Mouse (Mus musculus) liver, embryonic 11.5 days (tissue): ENCODE results near the gene Ypel4. TPM values are rescaled to one million over a fixed set of nuclear protein-coding genes. Genes with fewer than 3 reads are reported as not detected.
A peak's percentile ranks its signal among the peaks of the same experiment; 100 is the strongest.

Experiments used
- ATAC-seq: fragments of 200-750 bp; cut with Nextera tagmentation; replicated peaks from 2 replicates; pipeline ENCODE4 v1.8.0; 2017; ENCODE audit warnings: moderate number of reproducible peaks, mild to moderate bottlenecking, moderate TSS enrichment, moderate library complexity; ENCODE audit not compliant: low FRiP score
- DNase-seq: peaks from one replicate; pipeline ENCODE4 v3.0.0-alpha.2; 2017; ENCODE audit warnings: low spot score
- H3K27ac ChIP-seq: fragments of 300-500 bp; sonication (generic); 2 replicates; pipeline ENCODE4 v1.5.1; 2014; ENCODE audit warnings: mild to moderate bottlenecking, low read depth, low read length, control low read depth
- H3K27me3 ChIP-seq: fragments of 300-500 bp; sonication (generic); replicated peaks from 2 replicates; pipeline ENCODE4 v1.6.1; 2014; ENCODE audit warnings: low read length, mixed read lengths; ENCODE audit not compliant: control insufficient read depth, insufficient read depth
- H3K36me3 ChIP-seq: fragments of 300-500 bp; sonication (generic); 2 replicates; pipeline ENCODE4 v1.6.1; 2014; ENCODE audit warnings: mild to moderate bottlenecking, low read length, moderate library complexity, mixed read lengths; ENCODE audit not compliant: control insufficient read depth, insufficient read depth
- H3K4me1 ChIP-seq: fragments of 300-500 bp; sonication (generic); replicated peaks from 2 replicates; pipeline ENCODE4 v1.6.1; 2014; ENCODE audit warnings: low read length, mixed read lengths; ENCODE audit not compliant: control insufficient read depth, insufficient read depth
- H3K4me2 ChIP-seq: fragments of 300-500 bp; sonication (generic); 2 replicates; pipeline ENCODE4 v1.6.1; 2014; ENCODE audit warnings: mild to moderate bottlenecking, control low read depth, moderate library complexity
- H3K4me3 ChIP-seq: fragments of 300-500 bp; sonication (generic); 2 replicates; pipeline ENCODE4 v1.5.1; 2014; ENCODE audit warnings: low read depth, low read length, control low read depth
- H3K9ac ChIP-seq: fragments of 300-500 bp; sonication (generic); 2 replicates; pipeline ENCODE4 v1.6.1; 2014; ENCODE audit warnings: low read depth, low read length, control low read depth
- H3K9me3 ChIP-seq: fragments of 300-500 bp; sonication (generic); 2 replicates; pipeline ENCODE4 v1.6.1; 2016; ENCODE audit warnings: low read length, inconsistent platforms, mixed read lengths; ENCODE audit not compliant: control insufficient read depth
- WGBS: fragments of 180-500 bp; shearing (Covaris S2); extraction: QIAGEN DNeasy Blood & Tissue Kit; methylation state at CpG from one replicate; pipeline ENCODE4 v1.1.7; 2014; 5-methylcytosine and 5-hydroxymethylcytosine counted together
- polyA plus RNA-seq: library from polyadenylated mRNA; unstranded; fragments of >200 nt; fragmentation: Nextera tagmentation; extraction: Ambion mirVana; gene quantifications from 2 replicates; pipeline ENCODE4 v1.2.1, GENCODE M21; 2014

Ypel4 gene
- polyA plus RNA-seq, 1 experiment from 2014 or later: 11.4 TPM

GRCm38 (mm10) chr2:84762295-84762694 is 28.4 kb downstream of the Ypel4 start:
- 54% methylated on average over 4 of the region's 4 CpGs for WGBS
- Histone ChIP-seq H3K9me3 (no peaks in the 10 kb centered on the region), H3K4me3 (no peak overlapping the region), H3K9ac (no peak overlapping the region), H3K27ac (no peak overlapping the region), H3K27me3 (no peaks in the 10 kb centered on the region; the same call in 1 of the 2 replicates), H3K4me2 (no peak overlapping the region), H3K36me3 (no peaks in the 10 kb centered on the region), H3K4me1 (no peaks in the 10 kb centered on the region)
- no peak for DNase-seq
- no peak for ATAC-seq

- 41% methylated on average over 1 of the region's 1 CpGs for WGBS
- no peaks in the 10 kb centered on the region for H3K27me3 ChIP-seq
- no peak overlapping the region for H3K4me3 ChIP-seq
- no peak overlapping the region for H3K9ac ChIP-seq
- no peaks in the 10 kb centered on the region for H3K4me1 ChIP-seq
- H3K36me3 ChIP-seq: no peaks in the 10 kb centered on the region
- no peaks in the 10 kb centered on the region for H3K9me3 ChIP-seq
- no peak overlapping the region for H3K4me2 ChIP-seq
- DNase-seq (no peak), ATAC-seq (no peak)
- no peak overlapping the region for H3K27ac ChIP-seq
Observed at GRCm38 (mm10) chr2:84762818-84763217, 29.0 kb downstream of the Ypel4 start.

- Histone ChIP-seq H3K4me2 (no peak overlapping the region), H3K36me3 (no peaks in the 10 kb centered on the region), H3K27ac (no peak overlapping the region), H3K9ac (no peak overlapping the region), H3K4me3 (no peak overlapping the region), H3K4me1 (peaks cover 6% of the 10 kb centered on the region; the same call in 1 of the 2 replicates), H3K9me3 (no peaks in the 10 kb centered on the region), H3K27me3 (peaks cover 2% of the 10 kb centered on the region; the same call in 1 of the 2 replicates)
- ATAC-seq (no peak), DNase-seq (no peak)
- WGBS: 67% methylated on average over 6 of the region's 6 CpGs
Observed at GRCm38 (mm10) chr2:84770501-84770900, 36.6 kb downstream of the Ypel4 start.

- no peak overlapping the region for H3K27ac ChIP-seq
Observed at GRCm38 (mm10) chr2:84772454-84772853, 38.6 kb downstream of the Ypel4 start.

DNA sequence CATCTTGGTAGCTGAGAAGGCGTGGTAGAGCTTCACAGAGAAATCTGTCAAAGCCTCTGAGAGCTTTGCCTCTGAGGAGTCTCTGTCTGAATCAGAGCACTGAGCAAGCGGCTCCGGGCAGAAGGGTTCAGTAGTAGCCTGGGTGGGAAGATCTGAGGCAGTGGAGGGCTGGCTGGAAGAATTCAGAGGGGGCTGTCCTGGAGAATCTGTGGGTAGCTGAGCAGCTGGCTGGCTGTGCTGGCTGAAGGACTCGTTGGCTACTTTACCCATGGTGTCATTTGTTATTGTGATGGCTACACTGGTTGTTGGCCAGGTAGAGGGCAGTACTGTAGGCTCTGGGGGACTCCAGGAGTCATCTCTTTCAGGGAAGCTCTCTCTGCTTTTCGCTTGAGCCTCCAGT is 39.3 kb downstream of the Ypel4 start:
- no peak for ATAC-seq
- WGBS: 75% methylated on average over 5 of the region's 5 CpGs
- H3K4me2 ChIP-seq: no peak overlapping the region

More at GRCm38 (mm10) chr2:84772454-84772853, 38.6 kb downstream of the Ypel4 start:
- no peak overlapping the region for H3K9ac ChIP-seq
- H3K27me3 ChIP-seq: peaks cover 2% of the 10 kb centered on the region; the same call in 1 of the 2 replicates
- ATAC-seq (no peak), DNase-seq (no peak)
- H3K4me3 ChIP-seq: no peak overlapping the region
- peaks cover 6% of the 10 kb centered on the region; the same call in 1 of the 2 replicates for H3K4me1 ChIP-seq
- no peak overlapping the region for H3K4me2 ChIP-seq
- H3K36me3 ChIP-seq: no peaks in the 10 kb centered on the region
- H3K9me3 ChIP-seq: no peaks in the 10 kb centered on the region
- WGBS: 74% methylated on average over 4 of the region's 4 CpGs

DNA sequence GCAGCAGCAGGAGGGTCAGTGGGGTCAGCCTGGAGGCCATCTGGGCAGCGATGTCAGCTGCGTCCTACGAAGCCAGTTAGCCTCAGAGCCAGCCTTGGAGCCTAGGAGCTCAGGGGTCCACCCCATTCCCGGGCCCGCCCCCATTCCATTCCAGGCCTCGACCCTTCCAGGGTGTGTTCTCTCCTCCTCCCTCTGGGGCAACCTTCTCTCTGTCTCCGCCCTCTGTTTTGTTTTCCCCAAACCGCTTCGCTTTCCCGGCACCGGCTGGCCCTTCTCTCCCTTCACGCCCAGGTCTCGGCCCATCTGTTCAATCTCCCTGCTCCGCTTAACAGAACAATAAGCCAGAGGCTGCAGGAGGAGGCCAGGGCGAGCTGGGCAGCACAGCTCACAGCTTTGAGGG is 40.9 kb downstream of the Ypel4 start:
- Histone ChIP-seq H3K9ac (0 out of 2 replicates have a peak overlapping the region, but pooled peaks have one; percentile 4), H3K4me1 (peaks cover 6% of the 10 kb centered on the region; the same call in 1 of the 2 replicates), H3K4me3 (peak overlapping the region; percentile 31), H3K27me3 (peaks cover 2% of the 10 kb centered on the region), H3K9me3 (no peaks in the 10 kb centered on the region), H3K27ac (0 out of 2 replicates have a peak overlapping the region, but pooled peaks have one; percentile 35), H3K4me2 (peak overlapping the region; percentile 47), H3K36me3 (no peaks in the 10 kb centered on the region)
- ATAC-seq (peak; percentile 79), DNase-seq (peak; percentile 56)
- WGBS: 11% methylated on average over 15 of the region's 15 CpGs

More for the DNA sequence above, 39.3 kb downstream of the Ypel4 start:
- Histone ChIP-seq H3K36me3 (no peaks in the 10 kb centered on the region), H3K9ac (no peak overlapping the region), H3K27ac (no peak overlapping the region), H3K4me1 (peaks cover 6% of the 10 kb centered on the region; the same call in 1 of the 2 replicates), H3K9me3 (no peaks in the 10 kb centered on the region), H3K4me3 (no peak overlapping the region), H3K27me3 (peaks cover 2% of the 10 kb centered on the region)
- DNase-seq: no peak

DNA sequence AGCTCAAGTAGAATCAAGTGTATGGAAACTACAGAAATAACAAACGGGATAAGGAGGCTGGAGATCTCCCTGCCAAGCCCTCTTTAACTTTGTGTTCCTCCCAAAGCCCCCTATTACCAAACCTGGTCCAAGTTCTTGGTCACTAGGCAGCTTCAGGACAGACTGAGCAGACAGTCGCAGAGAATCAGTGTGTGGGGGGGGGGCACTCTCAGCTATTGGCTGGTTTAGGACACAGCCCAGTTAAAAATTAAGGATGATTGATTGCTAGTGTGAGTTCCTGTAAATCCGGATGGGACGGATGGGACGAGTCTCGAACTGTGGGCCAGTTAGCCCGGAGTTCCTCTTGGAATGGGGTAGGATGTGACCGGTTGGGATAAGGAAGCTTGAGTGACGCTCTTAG is 41.4 kb downstream of the Ypel4 start, which contains the start of gene Serping1:
Gene Serping1, minus strand, starts transcription at position 204 of the 400 bp plus-strand sequence.
- peaks cover 2% of the 10 kb centered on the region for H3K27me3 ChIP-seq
- 60% methylated on average over 9 of the region's 9 CpGs for WGBS

GRCm38 (mm10) chr2:84775665-84776064 is 41.8 kb downstream of the Ypel4 start:
- peaks cover 2% of the 10 kb centered on the region for H3K27me3 ChIP-seq
- no peak overlapping the region for H3K4me3 ChIP-seq
- H3K27ac ChIP-seq: no peak overlapping the region
- H3K4me2 ChIP-seq: no peak overlapping the region
- DNase-seq (no peak), ATAC-seq (no peak)
- no peak overlapping the region for H3K9ac ChIP-seq
- WGBS: 71% methylated on average over 6 of the region's 6 CpGs
- peaks cover 6% of the 10 kb centered on the region; the same call in 1 of the 2 replicates for H3K4me1 ChIP-seq
- no peaks in the 10 kb centered on the region for H3K9me3 ChIP-seq
- H3K36me3 ChIP-seq: no peaks in the 10 kb centered on the region

More for the DNA sequence above, 41.4 kb downstream of the Ypel4 start, which contains the start of gene Serping1:
- H3K9me3 ChIP-seq: no peaks in the 10 kb centered on the region
- H3K4me2 ChIP-seq: peak within 1 kb of the TSS; percentile 47
- H3K4me1 ChIP-seq: peaks cover 6% of the 10 kb centered on the region; the same call in 1 of the 2 replicates
- H3K4me3 ChIP-seq: peak within 1 kb of the TSS; percentile 31
- 0 out of 2 replicates have a peak within 1 kb of the TSS, but pooled peaks have one; percentile 4 for H3K9ac ChIP-seq
- 0 out of 2 replicates have a peak within 1 kb of the TSS, but pooled peaks have one; percentile 35 for H3K27ac ChIP-seq
- no peaks in the 10 kb centered on the region for H3K36me3 ChIP-seq
- peak; percentile 55 for ATAC-seq
- DNase-seq: no peak

DNA sequence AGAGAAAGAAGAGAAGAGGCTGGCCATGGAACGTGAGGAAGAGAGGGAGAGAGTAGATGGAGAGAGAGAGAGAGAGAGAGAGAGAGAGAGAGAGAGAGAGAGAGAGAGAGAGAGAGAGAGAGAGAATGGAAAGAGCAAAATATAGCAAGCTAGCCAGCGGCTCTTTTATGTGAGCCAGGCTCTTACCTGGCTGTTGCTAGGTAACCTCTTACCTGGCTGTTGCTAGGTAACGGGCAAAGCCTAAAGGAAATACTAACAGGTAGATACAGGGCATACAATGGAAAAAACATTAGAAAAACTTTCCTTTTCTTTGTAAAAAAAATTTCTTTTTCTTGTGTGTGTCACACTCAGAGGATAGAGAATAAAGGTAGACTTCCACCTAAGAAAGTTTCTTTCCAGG is 43.8 kb downstream of the Ypel4 start:
- Histone ChIP-seq H3K27ac (no peak overlapping the region), H3K36me3 (no peaks in the 10 kb centered on the region), H3K9ac (no peak overlapping the region), H3K9me3 (no peaks in the 10 kb centered on the region), H3K4me1 (peaks cover 6% of the 10 kb centered on the region; the same call in 1 of the 2 replicates), H3K4me2 (no peak overlapping the region), H3K27me3 (no peaks in the 10 kb centered on the region; the same call in none of the 2 replicates), H3K4me3 (no peak overlapping the region)
- no peak for ATAC-seq
- no peak for DNase-seq
- 57% methylated on average over 3 of the region's 3 CpGs for WGBS
